Mouse (Mus musculus): ENCODE data around the gene Slc25a28.

Slc25a28 gene

GRCm38 (mm10) chr19:43641833-43642232 is 32.8 kb downstream of the Slc25a28 start:
- no peak for DNase-seq (ENCODE audit: low spot score)

- peak; percentile 57 for DNase-seq (ENCODE audit: low spot score)
These were observed 44.0 kb downstream of the Slc25a28 start for GRCm38 (mm10) chr19:43630466-43631251.

- no peak for DNase-seq (ENCODE audit: low spot score)
These were observed 45.6 kb downstream of the Slc25a28 start for GRCm38 (mm10) chr19:43629088-43629487.

DNA sequence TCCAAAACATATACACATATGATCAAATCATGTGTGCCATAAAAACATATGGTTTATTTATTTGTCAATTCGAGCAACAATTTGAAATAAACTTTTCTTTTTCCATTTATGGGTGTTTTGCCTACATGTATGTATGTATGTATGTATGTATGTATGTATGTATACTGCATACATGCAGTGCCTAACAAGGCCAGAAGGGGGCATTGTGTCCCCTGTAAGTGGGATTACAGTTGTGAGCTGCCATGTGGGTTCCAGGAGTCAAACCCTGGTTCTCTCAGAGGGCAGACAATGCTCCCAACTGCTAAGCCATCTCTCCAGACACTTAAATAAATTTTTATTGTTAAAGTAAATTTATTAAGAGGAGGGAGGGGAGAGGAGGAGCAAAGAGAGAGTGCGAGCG is 47.3 kb downstream of the Slc25a28 start:
- DNase-seq (ENCODE audit: low spot score), result no peak

GRCm38 (mm10) chr19:43626160-43626559 is 48.5 kb downstream of the Slc25a28 start:
- DNase-seq (ENCODE audit: low spot score), result no peak

GRCm38 (mm10) chr19:43623913-43624312 is 50.8 kb downstream of the Slc25a28 start:
- DNase-seq (ENCODE audit: low spot score), result no peak

DNA sequence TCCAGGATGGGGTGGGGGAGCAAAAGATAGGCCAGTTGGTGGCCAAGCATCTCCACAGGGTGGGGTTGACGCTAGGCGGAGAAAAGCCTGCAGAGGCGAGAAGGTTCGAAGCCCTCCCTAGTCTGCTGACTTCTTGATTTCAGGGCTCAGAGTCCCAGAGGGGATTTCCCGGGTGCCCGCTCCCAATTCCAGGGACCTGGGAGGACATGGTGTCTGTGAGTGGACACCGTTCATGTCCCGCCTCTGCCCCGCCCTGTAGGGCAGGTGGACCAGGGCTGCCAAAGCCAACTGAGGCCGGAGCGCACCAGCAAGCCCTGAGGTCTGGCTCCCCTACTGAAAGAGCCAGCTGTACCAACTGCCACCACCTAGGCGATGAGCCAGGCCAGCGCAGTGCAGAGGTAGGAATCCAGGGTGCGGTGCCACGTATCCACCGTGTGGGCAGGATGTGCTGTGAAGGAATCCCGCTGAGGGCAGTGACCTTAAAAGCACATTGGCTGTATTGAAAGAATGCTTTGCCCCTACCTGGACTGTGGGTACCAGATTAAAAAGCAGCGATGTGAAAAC is 54.7 kb downstream of the Slc25a28 start:
- DNase-seq (ENCODE audit: low spot score), result no peak

DNA sequence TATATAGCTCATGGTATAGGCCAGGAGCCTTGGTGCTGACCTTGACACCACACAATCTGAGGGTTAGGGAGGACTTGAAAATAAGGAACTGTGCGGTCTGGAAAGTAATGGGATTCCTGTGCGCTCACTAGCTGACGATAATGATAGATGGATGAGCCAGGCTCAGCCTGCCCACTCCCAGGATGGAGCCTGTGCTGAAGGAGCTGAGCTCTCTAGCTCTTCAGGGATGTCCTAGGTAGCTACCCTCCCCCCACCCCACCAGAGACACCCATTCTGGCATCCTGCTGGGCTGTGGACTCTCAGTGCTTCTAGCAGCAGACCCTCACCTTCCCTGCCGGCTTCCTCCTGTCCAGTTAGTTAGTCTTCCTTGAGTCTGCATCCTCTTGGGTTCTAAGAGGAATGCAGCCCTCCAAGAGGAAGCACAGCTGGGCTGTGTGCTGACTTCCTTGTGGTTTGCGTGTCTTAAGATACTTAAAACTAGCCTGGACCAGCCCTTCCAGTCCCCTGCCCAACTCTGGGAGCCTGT is 56.1 kb downstream of the Slc25a28 start:
- DNase-seq (ENCODE audit: low spot score), result no peak

DNA sequence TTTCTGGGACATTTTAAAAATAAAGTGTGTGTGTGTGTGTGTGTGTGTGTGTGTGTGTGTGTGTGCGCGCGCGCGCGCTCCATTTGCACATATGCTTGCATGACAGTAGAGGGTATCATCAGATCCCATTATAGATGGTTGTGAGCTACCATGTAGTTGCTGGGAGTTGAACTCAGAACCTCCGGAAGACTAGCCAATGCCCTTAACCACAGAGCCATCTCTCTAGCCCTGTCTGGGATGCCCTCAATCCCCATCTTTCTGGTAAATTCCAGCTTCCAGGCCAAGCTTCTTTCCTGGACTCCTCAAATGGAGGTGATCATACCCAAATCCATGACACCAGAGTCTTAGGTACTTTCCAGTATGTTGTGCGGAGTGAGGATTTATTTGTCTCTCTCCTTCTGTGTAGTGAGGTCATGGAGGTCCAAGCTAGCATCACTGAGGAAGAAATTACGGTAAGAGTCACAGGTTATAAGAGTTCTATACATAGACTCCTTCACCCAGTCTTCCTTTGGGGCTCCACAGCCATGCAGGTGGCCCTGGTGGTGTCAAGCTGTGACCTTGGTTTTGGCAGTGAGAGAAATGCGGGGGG is 56.8 kb downstream of the Slc25a28 start:
- DNase-seq (ENCODE audit: low spot score), result no peak

DNA sequence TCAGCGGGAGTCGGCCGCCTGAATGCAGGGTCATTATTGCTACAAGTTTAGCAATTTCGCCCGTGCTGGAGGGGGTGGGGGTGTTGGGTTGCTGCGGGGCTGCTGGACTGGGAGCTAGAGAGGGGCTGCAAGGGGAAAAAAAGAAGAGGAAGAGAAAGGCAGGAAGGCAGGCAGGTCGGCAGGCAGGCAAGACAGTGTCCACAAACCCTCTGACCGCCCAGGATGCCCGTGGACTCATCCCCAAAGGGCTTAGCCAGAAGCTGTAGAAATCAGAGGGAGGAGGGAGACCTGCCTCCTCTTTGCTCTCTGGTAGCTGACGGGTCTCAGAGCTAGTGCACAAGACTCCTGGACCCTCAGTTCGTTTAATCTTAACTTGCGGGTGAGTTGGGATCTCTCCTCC is 57.8 kb downstream of the Slc25a28 start:
- DNase-seq (ENCODE audit: low spot score), result no peak

GRCm38 (mm10) chr19:43616415-43616861 is 58.2 kb downstream of the Slc25a28 start:
- DNase-seq (ENCODE audit: low spot score), result no peak

GRCm38 (mm10) chr19:43615571-43616414 is 58.9 kb downstream of the Slc25a28 start:
- no peak for DNase-seq (ENCODE audit: low spot score)

GRCm38 (mm10) chr19:43615074-43615445 is 59.6 kb downstream of the Slc25a28 start:
- DNase-seq (ENCODE audit: low spot score), result no peak

DNA sequence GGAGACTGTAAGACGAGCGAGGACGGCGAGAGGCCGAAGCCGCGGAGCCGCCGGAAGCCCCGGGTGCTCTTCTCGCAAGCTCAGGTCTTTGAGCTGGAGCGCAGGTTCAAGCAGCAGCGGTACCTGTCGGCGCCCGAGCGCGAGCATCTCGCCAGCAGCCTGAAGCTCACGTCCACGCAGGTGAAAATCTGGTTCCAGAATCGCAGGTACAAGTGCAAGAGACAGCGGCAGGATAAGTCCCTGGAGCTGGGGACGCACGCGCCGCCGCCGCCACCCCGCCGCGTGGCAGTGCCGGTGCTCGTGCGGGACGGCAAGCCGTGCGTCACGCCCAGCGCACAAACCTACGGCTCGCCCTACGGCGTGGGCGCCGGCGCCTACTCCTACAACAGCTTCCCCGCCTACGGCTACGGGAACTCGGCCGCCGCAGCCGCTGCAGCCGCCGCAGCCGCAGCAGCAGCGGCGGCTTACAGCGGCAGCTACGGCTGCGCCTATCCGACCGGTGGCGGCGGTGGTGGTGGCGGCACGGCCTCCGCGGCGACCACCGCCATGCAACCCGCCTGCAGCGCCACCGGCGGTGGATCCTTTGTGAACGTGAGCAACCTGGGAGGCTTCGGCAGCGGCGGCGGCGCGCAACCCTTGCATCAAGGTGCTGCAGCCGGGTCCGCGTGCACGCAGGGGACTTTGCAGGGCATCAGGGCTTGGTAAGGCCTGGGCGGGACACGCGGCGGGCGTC is 60.2 kb downstream of the Slc25a28 start:
- no peak for DNase-seq (ENCODE audit: low spot score)

Data from spleen, adult 12 weeks (tissue).